Mouse (Mus musculus) midbrain, postnatal 0 days (tissue): ENCODE results near the gene Hddc2. TPM values are rescaled to one million over a fixed set of nuclear protein-coding genes. Genes with fewer than 3 reads are reported as not detected.

Experiments
- ATAC-seq: fragments of 200-750 bp; cut with Nextera tagmentation; 2 replicates; pipeline ENCODE4 v1.8.0; 2017; ENCODE audit warnings: moderate number of reproducible peaks, mild to moderate bottlenecking, moderate TSS enrichment, moderate library complexity; ENCODE audit not compliant: low FRiP score
- DNase-seq: peaks from one replicate; pipeline ENCODE4 v3.0.0-alpha.2; 2015; ENCODE audit warnings: low spot score
- H3K27ac ChIP-seq: fragments of 300-500 bp; sonication (generic); 2 replicates; pipeline ENCODE4 v1.5.1; 2014; ENCODE audit warnings: low read depth, mild to moderate bottlenecking, low read length, mixed read lengths
- H3K27me3 ChIP-seq: fragments of 300-500 bp; sonication (generic); 2 replicates; pipeline ENCODE4 v1.6.1; 2014; ENCODE audit warnings: low read length, control low read depth, mixed read lengths; ENCODE audit not compliant: insufficient read depth
- H3K36me3 ChIP-seq: fragments of 300-500 bp; sonication (generic); 2 replicates; pipeline ENCODE4 v1.6.1; 2014; ENCODE audit warnings: low read length, control low read depth, mixed read lengths; ENCODE audit not compliant: insufficient read depth
- H3K4me1 ChIP-seq: fragments of 300-500 bp; sonication (generic); 2 replicates; pipeline ENCODE4 v1.6.1; 2014; ENCODE audit warnings: mild to moderate bottlenecking, control low read depth, antibody characterized with exemption, low read length, mixed read lengths; ENCODE audit not compliant: insufficient read depth
- H3K4me2 ChIP-seq: fragments of 300-500 bp; sonication (generic); 2 replicates; pipeline ENCODE4 v1.6.1; 2014; ENCODE audit warnings: low read depth, mild to moderate bottlenecking, low read length, mixed read lengths; ENCODE audit not compliant: poor library complexity, severe bottlenecking
- H3K4me3 ChIP-seq: fragments of 300-500 bp; sonication (generic); 2 replicates; pipeline ENCODE4 v1.5.1; 2014; ENCODE audit warnings: low read depth, mild to moderate bottlenecking, low read length, moderate library complexity
- H3K9ac ChIP-seq: fragments of 300-500 bp; sonication (generic); replicated peaks from 2 replicates; pipeline ENCODE4 v1.6.1; 2014; ENCODE audit warnings: mild to moderate bottlenecking, low read length, moderate library complexity, mixed read lengths; ENCODE audit not compliant: poor library complexity, severe bottlenecking
- H3K9me3 ChIP-seq: fragments of 300-500 bp; sonication (generic); 2 replicates; pipeline ENCODE4 v1.6.1; 2016; ENCODE audit warnings: low read length, control low read depth
- CTCF ChIP-seq: IDR thresholded peaks from 2 replicates; pipeline ENCODE4 v1.5.1; 2016; ENCODE audit warnings: antibody characterized with exemption, mild to moderate bottlenecking
- WGBS: fragments of 180-500 bp; shearing (Covaris S2); extraction: QIAGEN DNeasy Blood & Tissue Kit; methylation state at CpG from one replicate; pipeline ENCODE4 v1.1.7; 2014; 5-methylcytosine and 5-hydroxymethylcytosine counted together
- polyA plus RNA-seq: library from polyadenylated mRNA; unstranded; fragments of >200 nt; fragmentation: Nextera tagmentation; extraction: Ambion mirVana; gene quantifications from 2 replicates; pipeline ENCODE4 v1.2.1, GENCODE M21; 2015
- total RNA-seq: library from RNA; depleted of rRNA; stranded (reverse); fragments of >200 nt; gene quantifications from 2 replicates; pipeline ENCODE4 v1.2.3, GENCODE M21; 2014

Hddc2 gene
- total and polyA plus RNA-seq, 2 experiments from 2014 or later: 31.2 to 73.7 TPM

- 98% methylated on average over 2 of the region's 2 CpGs for WGBS
- ATAC-seq (no peak), DNase-seq (no peak)
- no peak overlapping the region for H3K9ac ChIP-seq
- no peaks in the 10 kb centered on the region for H3K4me1 ChIP-seq
- H3K4me2 ChIP-seq: no peak overlapping the region
- no peaks in the 10 kb centered on the region for H3K9me3 ChIP-seq
- H3K36me3 ChIP-seq: no peaks in the 10 kb centered on the region
- no peak for TF ChIP-seq CTCF
- H3K4me3 ChIP-seq: no peak overlapping the region
- H3K27ac ChIP-seq: no peak overlapping the region
- no peaks in the 10 kb centered on the region for H3K27me3 ChIP-seq
These were observed 9.7 kb upstream of the Hddc2 start for GRCm38 (mm10) chr10:31303446-31303845.

DNA sequence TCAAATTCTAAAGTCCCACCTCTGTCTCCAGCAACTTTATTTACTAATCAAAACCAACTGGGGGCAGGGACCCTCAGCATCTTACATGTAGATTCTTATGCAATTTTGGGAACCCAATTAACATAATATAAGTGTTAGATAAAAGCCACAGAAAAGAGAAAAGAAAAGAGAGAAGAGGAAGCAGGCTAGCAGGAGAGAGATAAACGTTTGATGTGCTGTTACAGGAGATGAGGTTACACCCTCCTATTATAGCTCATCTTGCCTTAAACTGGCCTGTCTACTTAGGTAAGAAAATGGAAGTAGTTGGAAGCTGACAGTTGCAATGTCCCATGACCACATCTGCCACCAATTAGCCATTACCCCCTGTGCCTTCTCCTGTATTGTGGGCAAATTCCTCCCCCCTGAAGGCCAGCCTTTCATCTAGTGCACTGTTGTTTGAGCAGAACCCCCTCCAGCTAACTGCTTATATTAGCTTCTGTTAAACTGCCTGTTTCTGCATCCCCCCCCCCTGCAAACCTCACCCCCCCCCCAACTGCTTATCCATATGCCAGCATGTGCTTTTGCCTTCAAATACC, 6.1 kb upstream of the Hddc2 start:
- Histone ChIP-seq H3K9ac (no peak overlapping the region), H3K27ac (no peak overlapping the region), H3K4me3 (no peak overlapping the region), H3K9me3 (no peaks in the 10 kb centered on the region), H3K4me1 (no peaks in the 10 kb centered on the region), H3K4me2 (no peak overlapping the region), H3K36me3 (no peaks in the 10 kb centered on the region), H3K27me3 (no peaks in the 10 kb centered on the region)
- DNase-seq (no peak), ATAC-seq (no peak)
- no peak for TF ChIP-seq CTCF
- WGBS: 33% methylated on average over 1 of the region's 1 CpGs

DNA sequence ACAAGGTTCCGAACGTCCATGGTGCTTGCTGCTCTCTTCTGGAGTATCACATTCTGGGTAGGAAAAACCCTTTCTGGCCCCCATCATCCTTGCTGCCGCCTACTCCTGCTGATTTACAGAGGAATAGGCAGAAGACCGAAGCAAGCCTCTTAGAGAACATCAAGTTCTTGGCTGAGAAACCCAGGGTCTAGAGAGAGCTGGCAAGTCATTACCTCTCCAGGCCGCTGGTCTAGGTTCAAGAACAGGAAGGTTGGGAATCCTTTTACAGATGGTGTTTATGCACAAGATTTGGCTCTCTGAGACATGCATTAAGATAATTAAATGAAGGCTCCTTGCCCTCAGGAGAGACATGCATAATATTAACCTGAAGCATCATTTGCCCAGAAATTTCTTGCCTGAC, 5.3 kb downstream of the Hddc2 start:
- no peak for ATAC-seq
- DNase-seq: no peak

GRCm38 (mm10) chr10:31329436-31329835, 16.3 kb downstream of the Hddc2 start:
- Histone ChIP-seq H3K27me3 (no peaks in the 10 kb centered on the region), H3K4me3 (no peak overlapping the region)

More for the DNA sequence above, 5.3 kb downstream of the Hddc2 start:
- Histone ChIP-seq H3K27ac (no peak overlapping the region), H3K9me3 (no peaks in the 10 kb centered on the region), H3K4me2 (no peak overlapping the region), H3K27me3 (no peaks in the 10 kb centered on the region), H3K4me1 (peaks cover 7% of the 10 kb centered on the region; the same call in 1 of the 2 replicates), H3K4me3 (no peak overlapping the region), H3K36me3 (peaks cover 12% of the 10 kb centered on the region), H3K9ac (no peak overlapping the region)
- 89% methylated on average over 5 of the region's 5 CpGs for WGBS
- no peak for TF ChIP-seq CTCF

GRCm38 (mm10) chr10:31330286-31330962, 17.2 kb downstream of the Hddc2 start:
- Histone ChIP-seq H3K4me1 (no peaks in the 10 kb centered on the region), H3K4me3 (no peak overlapping the region), H3K27me3 (no peaks in the 10 kb centered on the region), H3K36me3 (peaks cover 10% of the 10 kb centered on the region; the same call in 1 of the 2 replicates), H3K4me2 (no peak overlapping the region), H3K27ac (no peak overlapping the region), H3K9me3 (no peaks in the 10 kb centered on the region), H3K9ac (no peak overlapping the region)
- DNase-seq (no peak), ATAC-seq (no peak)
- 94% methylated on average over 3 of the region's 3 CpGs for WGBS
- no peak for TF ChIP-seq CTCF

More at GRCm38 (mm10) chr10:31329436-31329835, 16.3 kb downstream of the Hddc2 start:
- DNase-seq (no peak), ATAC-seq (no peak)
- 90% methylated on average over 1 of the region's 1 CpGs for WGBS
- H3K4me1 ChIP-seq: no peaks in the 10 kb centered on the region
- H3K9me3 ChIP-seq: no peaks in the 10 kb centered on the region
- H3K9ac ChIP-seq: no peak overlapping the region
- H3K36me3 ChIP-seq: peaks cover 10% of the 10 kb centered on the region; the same call in 1 of the 2 replicates
- H3K27ac ChIP-seq: no peak overlapping the region
- H3K4me2 ChIP-seq: no peak overlapping the region
- no peak for TF ChIP-seq CTCF

DNA sequence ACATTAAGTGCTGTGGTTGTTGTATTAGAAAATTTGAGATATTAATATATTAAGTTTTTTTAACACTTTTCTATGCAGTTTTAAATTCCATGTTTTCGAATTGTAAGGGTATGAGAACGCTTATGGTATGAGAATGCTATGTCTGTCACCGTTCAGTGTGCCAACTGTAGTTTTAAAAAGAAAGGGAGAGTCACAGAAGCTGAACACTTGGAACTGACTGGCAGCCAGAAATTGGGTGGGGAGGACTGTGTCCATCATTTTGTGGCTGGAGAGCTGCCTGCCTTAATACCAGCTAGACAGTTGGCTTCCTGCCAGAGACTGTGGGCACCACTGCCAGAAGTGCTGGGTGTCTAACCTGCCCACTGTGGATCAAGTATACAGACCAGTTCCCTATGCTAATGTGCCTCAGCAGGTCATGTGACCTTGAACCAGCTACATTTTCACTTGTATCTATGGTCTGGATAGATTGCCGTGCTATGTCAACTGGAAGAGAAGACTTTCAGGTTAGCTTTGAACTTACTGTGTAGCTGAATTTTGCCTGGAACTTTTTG, 18.1 kb downstream of the Hddc2 start:
- Histone ChIP-seq H3K4me1 (no peaks in the 10 kb centered on the region), H3K9me3 (no peaks in the 10 kb centered on the region), H3K27me3 (no peaks in the 10 kb centered on the region), H3K4me3 (no peak overlapping the region), H3K27ac (no peak overlapping the region), H3K9ac (no peak overlapping the region), H3K4me2 (no peak overlapping the region), H3K36me3 (peaks cover 6% of the 10 kb centered on the region; the same call in 1 of the 2 replicates)
- 83% methylated on average over 4 of the region's 4 CpGs for WGBS
- no peak for TF ChIP-seq CTCF
- DNase-seq (peak; percentile 62), ATAC-seq (peak; percentile 15; the same call in 1 of the 2 replicates)
